Mouse (Mus musculus): ENCODE data around the gene Lrmda. TPM values are rescaled to one million over a fixed set of nuclear protein-coding genes. Genes with fewer than 3 reads are reported as not detected.

Gene Lrmda
- polyA plus RNA-seq, 1 experiment from 2014 or later = 0.21 TPM

- no peak for DNase-seq (ENCODE audit: low spot score)
Observed at GRCm38 (mm10) chr14:22377148-22377547, 357.6 kb downstream of the Lrmda start.

DNA sequence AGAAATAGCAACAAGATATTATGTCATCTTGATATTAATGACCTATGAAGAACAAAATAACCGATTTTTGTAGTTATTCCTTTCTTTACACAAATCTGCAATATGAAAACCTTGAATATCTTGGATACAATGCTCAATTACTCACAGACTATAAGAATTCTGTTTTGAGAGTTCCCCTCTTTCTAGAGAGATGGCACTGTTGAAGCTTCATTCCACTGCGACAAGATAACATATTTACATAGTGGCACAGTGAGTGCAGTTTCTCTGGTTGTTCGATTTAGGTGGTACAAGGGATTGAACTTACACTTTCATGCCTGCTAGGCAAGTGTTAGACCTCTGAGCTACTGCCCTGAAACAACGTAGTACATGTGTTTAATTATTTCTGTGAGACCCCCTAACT lies 362.6 kb downstream of the Lrmda start:
- DNase-seq (ENCODE audit: low spot score) = no peak

DNA sequence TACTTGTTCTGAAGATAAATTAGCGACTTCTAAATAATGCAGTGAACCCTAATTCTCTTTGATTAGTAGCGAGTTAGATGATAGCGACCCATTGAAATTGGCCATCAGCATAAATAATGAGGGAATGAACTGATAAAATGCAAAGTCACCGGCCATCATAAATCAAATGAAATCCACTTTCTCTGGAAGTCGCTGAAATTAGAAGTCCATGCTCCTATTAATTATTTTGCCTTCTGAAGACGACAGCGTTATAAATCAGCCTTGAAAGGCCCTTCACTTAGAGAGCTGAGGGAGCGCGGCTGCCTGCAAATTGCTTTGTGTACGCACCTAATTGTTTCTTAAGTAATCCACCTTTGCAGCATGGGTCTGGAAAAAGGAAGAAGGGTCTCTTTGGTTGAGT lies 374.1 kb downstream of the Lrmda start:
- DNase-seq (ENCODE audit: low spot score) = no peak

- no peak for DNase-seq (ENCODE audit: low spot score)
Observed at GRCm38 (mm10) chr14:22402411-22402810, 382.9 kb downstream of the Lrmda start.

- DNase-seq (ENCODE audit: low spot score) = no peak
Observed at GRCm38 (mm10) chr14:22406623-22407022, 387.1 kb downstream of the Lrmda start.

- DNase-seq (ENCODE audit: low spot score) = no peak
Observed at GRCm38 (mm10) chr14:22410826-22411225, 391.3 kb downstream of the Lrmda start.

- no peak for DNase-seq (ENCODE audit: low spot score)
Observed at GRCm38 (mm10) chr14:22413220-22413619, 393.7 kb downstream of the Lrmda start.

- DNase-seq (ENCODE audit: low spot score) = no peak
Observed at GRCm38 (mm10) chr14:22417706-22418105, 398.2 kb downstream of the Lrmda start.

DNA sequence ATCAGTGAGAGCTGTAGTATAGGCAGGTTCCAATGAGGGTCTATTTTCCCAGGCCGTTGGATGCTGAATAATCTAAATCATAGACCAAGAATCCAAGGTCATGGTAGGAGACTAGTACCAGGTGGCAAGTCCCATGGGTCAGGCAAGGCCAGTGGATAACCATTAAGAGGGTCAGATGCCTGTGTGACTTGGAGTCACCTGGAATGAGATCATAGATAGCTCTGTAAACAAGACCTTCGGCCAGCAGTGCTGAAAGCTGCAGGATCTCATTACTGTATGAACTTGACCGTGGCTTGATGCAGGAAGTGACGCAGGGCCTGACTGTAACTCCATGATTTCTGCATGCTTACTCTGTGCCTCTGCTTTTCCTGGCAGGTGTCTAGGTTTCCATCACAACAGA lies 402.2 kb downstream of the Lrmda start:
- no peak for DNase-seq (ENCODE audit: low spot score)

DNA sequence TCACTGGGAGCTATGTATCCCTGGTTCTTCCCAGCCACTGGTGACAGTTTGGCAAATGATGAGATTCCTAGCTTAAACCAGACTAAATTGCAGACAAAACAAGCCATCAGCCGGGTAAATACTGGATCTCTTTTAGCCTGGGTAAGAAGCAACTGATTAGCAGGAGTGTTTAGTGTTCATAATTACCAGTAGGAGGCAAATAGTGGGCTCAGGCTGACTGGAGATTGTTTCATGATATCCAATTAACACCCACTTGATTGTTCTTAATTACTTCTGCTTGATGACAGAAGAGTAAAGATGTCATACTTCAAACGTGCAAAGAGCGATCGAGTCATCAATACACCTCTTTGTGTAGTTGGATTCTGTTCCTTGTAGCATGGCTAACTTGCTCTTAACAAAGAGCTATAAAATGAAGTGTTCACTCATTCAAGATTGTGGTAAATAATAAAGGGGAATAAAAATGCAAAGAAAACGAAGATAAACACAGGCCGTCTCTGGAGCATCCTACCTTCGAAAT lies 405.6 kb downstream of the Lrmda start:
- DNase-seq (ENCODE audit: low spot score) = no peak

GRCm38 (mm10) chr14:22435441-22435840 lies 415.9 kb downstream of the Lrmda start:
- no peak for DNase-seq (ENCODE audit: low spot score)

DNA sequence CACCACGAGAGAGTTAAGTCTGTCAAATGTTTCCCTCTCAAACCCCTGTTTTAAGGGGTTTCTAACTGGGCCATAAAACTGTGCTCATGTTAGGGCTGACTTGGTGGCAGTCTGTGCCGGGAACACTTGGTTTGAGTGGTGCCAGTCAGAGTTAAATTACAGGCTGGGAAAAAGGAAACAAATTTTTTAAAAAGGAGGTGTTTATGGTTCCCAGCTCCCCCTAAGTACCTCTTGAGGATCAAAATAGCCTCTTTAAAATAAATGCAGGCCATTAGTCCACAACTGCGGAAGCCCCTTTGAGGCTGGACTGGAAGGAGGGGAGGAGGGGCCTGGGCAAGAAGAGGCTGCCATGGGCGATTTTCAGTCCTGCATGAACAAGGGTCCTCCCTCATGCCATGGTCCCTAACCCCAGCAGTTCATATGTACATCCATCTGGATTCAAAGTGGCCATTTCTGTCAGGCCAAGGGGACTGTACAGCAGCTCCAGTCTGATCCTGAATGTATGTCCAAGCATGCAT lies 416.4 kb downstream of the Lrmda start:
- no peak for DNase-seq (ENCODE audit: low spot score)

DNA sequence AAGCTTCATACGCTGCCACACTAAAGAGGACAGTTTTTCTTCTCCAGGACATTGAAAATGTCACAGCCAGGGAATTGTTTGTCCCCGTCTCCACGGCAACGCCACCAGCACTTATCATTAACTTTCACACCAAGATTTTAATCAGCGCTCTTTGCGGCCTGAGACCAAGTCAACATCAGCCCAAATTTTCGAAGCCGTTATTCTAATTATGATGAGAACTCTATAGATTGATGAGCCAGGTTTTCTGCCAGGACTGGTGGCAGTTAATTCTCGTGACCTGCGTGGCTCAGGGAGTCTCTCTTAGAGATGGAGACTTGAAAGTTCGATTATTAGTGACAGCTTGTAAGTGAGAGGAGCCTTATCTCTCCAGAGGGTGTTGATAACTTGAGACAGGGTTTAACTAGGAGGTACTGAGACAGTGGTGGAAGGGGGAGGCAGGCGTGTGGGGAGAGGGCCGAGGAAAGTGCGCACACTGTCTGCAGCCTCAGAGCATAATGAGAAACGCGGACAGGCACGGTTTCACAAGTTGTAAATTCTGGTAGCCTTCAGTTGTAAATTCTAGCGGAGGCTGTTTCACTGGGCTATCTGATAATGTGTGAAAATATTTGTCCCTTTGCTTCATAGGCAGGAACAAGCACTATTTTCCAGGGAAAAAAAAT lies 421.0 kb downstream of the Lrmda start:
- DNase-seq (ENCODE audit: low spot score) = no peak

GRCm38 (mm10) chr14:22441859-22442447 lies 422.4 kb downstream of the Lrmda start:
- no peak for DNase-seq (ENCODE audit: low spot score)

- no peak for DNase-seq (ENCODE audit: low spot score)
Observed at GRCm38 (mm10) chr14:22442719-22443118, 423.2 kb downstream of the Lrmda start.

DNA sequence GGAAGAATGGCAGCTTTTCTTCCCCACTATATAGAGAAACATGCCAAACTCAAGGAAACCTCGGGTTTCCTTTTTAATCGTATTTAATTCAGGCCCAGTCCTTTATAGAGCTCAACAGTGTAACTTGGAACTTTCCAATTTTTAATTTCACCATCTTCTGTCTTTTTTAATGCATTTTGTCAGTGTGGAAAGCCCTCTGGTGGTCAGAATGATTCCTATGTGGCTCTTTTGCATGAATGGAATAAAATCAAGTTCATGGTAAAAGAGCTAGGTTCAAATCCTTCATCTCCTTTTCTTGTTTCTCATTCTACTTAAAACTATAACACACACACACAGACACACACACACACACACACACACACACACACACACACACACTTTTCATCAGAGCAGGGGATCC lies 425.0 kb downstream of the Lrmda start:
- DNase-seq (ENCODE audit: low spot score) = no peak

DNA sequence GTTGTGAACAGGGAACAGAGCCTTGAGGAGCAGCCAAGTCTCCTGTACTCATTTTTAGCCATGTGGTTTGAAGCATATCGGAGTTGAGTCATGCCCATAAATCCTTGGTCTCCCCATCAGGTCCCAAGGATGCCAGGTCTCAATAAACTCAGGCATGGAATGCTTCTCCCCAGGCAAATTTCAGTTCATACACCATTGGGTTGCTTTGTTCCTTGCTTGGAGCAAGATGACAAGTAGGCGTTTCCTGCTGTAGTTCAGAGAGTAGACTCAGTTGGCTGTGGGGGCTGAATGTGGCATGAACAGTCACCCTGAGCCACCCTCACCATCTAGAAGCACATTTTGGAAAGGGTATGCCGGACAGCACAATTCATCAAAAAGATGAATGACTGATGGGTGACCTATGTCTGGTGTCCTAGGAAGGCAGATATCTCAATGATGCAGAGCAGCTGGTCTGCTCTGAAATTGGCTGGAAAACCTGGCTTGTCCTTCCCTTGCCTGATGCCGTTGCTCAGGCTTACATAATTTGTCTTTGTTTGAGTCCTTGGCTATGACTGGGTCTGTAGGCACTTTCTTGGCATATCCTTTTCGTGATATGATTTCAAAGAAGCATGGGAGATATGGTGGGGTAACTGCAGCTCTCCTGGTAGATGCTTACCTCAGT lies 425.8 kb downstream of the Lrmda start:
- DNase-seq (ENCODE audit: low spot score) = no peak

- DNase-seq (ENCODE audit: low spot score) = no peak
Observed at GRCm38 (mm10) chr14:22445841-22446570, 426.5 kb downstream of the Lrmda start.

DNA sequence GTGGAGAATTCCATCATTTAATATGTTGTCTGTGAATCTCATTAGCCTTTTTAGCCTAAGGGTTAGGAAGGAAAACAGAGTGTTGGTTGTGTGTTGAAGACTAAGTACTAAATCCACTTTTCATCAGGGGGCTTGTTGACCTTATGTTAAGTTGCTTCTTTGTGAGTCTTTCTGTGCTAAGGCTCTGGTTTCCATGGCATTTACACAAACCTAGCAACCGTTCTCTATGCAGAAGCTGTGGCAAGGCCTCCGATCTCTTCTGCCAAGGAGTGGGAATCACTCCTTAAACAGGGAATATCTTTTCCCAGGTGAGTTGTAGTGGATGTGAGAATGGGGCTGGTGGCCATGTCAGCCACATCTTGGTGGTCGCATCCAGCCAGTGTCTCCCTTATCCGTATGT lies 432.1 kb downstream of the Lrmda start:
- no peak for DNase-seq (ENCODE audit: low spot score)

GRCm38 (mm10) chr14:22464314-22464713 lies 444.8 kb downstream of the Lrmda start:
- peak; percentile 6 for DNase-seq (ENCODE audit: low spot score)

- no peak for DNase-seq (ENCODE audit: low spot score)
Observed at GRCm38 (mm10) chr14:22471041-22471440, 451.5 kb downstream of the Lrmda start.

- no peak for DNase-seq (ENCODE audit: low spot score)
Observed at GRCm38 (mm10) chr14:22473451-22473850, 453.9 kb downstream of the Lrmda start.
